Mouse (Mus musculus) intestine, embryonic 14.5 days (tissue): ENCODE measurements around the gene Cfap97d2. TPM values are rescaled to one million over a fixed set of nuclear protein-coding genes. Genes with fewer than 3 reads are reported as not detected.
A peak's percentile ranks its signal among the peaks of the same experiment; 100 is the strongest.

Experiments used
- ATAC-seq: fragments of 200-750 bp; cut with Nextera tagmentation; replicated peaks from 2 replicates; pipeline ENCODE4 v1.8.0; 2017; ENCODE audit warnings: low read depth, moderate number of reproducible peaks, moderate TSS enrichment, moderate library complexity; ENCODE audit not compliant: low FRiP score, low TSS enrichment
- DNase-seq: peaks from one replicate; pipeline ENCODE4 v3.0.0-alpha.2; 2018; ENCODE audit warnings: low spot score
- H3K27ac ChIP-seq: fragments of 300-500 bp; sonication (generic); 2 replicates; pipeline ENCODE4 v1.5.1; 2014; ENCODE audit warnings: low read depth, mild to moderate bottlenecking, control low read depth
- H3K27me3 ChIP-seq: fragments of 300-500 bp; sonication (generic); replicated peaks from 2 replicates; pipeline ENCODE4 v1.6.1; 2014; ENCODE audit warnings: low read length, control low read depth; ENCODE audit not compliant: control insufficient read depth, insufficient read depth
- H3K36me3 ChIP-seq: fragments of 300-500 bp; sonication (generic); 2 replicates; pipeline ENCODE4 v1.6.1; 2014; ENCODE audit warnings: low read length, control low read depth; ENCODE audit not compliant: control insufficient read depth, insufficient read depth
- H3K4me1 ChIP-seq: fragments of 300-500 bp; sonication (generic); replicated peaks from 2 replicates; pipeline ENCODE4 v1.6.1; 2014; ENCODE audit warnings: low read length, control low read depth, mixed read lengths; ENCODE audit not compliant: control insufficient read depth, insufficient read depth
- H3K4me2 ChIP-seq: fragments of 300-500 bp; sonication (generic); 2 replicates; pipeline ENCODE4 v1.6.1; 2014; ENCODE audit warnings: low read length
- H3K4me3 ChIP-seq: fragments of 300-500 bp; sonication (generic); 2 replicates; pipeline ENCODE4 v1.5.1; 2014; ENCODE audit warnings: low read depth, low read length, control low read depth, mixed read lengths
- H3K9ac ChIP-seq: fragments of 300-500 bp; sonication (generic); 2 replicates; pipeline ENCODE4 v1.6.1; 2014; ENCODE audit warnings: mild to moderate bottlenecking, low read length
- H3K9me3 ChIP-seq: fragments of 300-500 bp; sonication (generic); 2 replicates; pipeline ENCODE4 v1.6.1; 2016; ENCODE audit warnings: low read length, control low read depth; ENCODE audit not compliant: control insufficient read depth
- WGBS: fragments of 180-500 bp; shearing (Covaris S2); extraction: QIAGEN DNeasy Blood & Tissue Kit; methylation state at CpG from one replicate; pipeline ENCODE4 v1.1.7; 2014; 5-methylcytosine and 5-hydroxymethylcytosine counted together
- polyA plus RNA-seq: library from polyadenylated mRNA; unstranded; fragments of >200 nt; fragmentation: Nextera tagmentation; extraction: Ambion mirVana; gene quantifications from 2 replicates; pipeline ENCODE4 v1.2.1, GENCODE M21; 2014

The Cfap97d2 gene
- polyA plus RNA-seq, 1 experiment from 2014 or later, result not detected

GRCm38 (mm10) chr8:13678182-13678581 is 27.5 kb upstream of the Cfap97d2 start:
- H3K36me3 ChIP-seq, result no peaks in the 10 kb centered on the region
- no peak for DNase-seq
- H3K4me2 ChIP-seq, result peak overlapping the region; percentile 77
- ATAC-seq, result no peak
- no peaks in the 10 kb centered on the region for H3K9me3 ChIP-seq
- peak overlapping the region; percentile 22; the same call in 1 of the 2 replicates for H3K9ac ChIP-seq
- peaks cover 17% of the 10 kb centered on the region for H3K4me1 ChIP-seq
- 40% methylated on average over 8 of the region's 8 CpGs for whole genome bisulfite sequencing
- H3K27me3 ChIP-seq, result 0 out of 2 replicates have a peak, but pooled peaks cover 3% of the 10 kb centered on the region
- H3K4me3 ChIP-seq, result peak overlapping the region; percentile 54
- no peak overlapping the region for H3K27ac ChIP-seq

DNA sequence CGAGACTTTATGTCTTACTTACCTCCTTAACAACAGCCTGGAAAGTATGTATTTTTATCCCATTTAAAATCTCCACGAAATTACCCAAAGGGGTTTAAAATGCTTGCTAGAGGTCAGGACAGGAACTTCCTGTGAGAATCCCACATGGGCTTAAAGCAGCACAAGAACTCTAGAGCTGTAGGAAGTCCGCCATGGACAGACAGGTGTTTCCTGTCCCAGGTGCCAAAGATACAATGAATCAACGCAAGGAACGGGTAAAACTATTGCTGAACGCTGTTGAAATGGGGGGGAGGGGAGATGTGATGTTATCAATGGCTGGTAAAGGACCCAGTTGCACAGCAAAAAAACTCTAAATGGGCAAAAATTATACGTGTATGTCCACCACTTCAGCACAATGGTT is 21.6 kb upstream of the Cfap97d2 start:
- H3K36me3 ChIP-seq, result no peaks in the 10 kb centered on the region
- ATAC-seq (no peak), DNase-seq (no peak)
- no peak overlapping the region for H3K4me2 ChIP-seq
- no peak overlapping the region for H3K4me3 ChIP-seq
- H3K4me1 ChIP-seq, result peaks cover 14% of the 10 kb centered on the region; the same call in 1 of the 2 replicates
- 0 out of 2 replicates have a peak, but pooled peaks cover 3% of the 10 kb centered on the region for H3K27me3 ChIP-seq
- no peaks in the 10 kb centered on the region for H3K9me3 ChIP-seq
- 37% methylated on average over 7 of the region's 7 CpGs for WGBS
- no peak overlapping the region for H3K9ac ChIP-seq
- H3K27ac ChIP-seq, result no peak overlapping the region

- no peak for DNase-seq
- Histone ChIP-seq H3K27me3 (no peaks in the 10 kb centered on the region), H3K36me3 (no peaks in the 10 kb centered on the region), H3K4me2 (no peak overlapping the region), H3K4me1 (peaks cover 14% of the 10 kb centered on the region; the same call in 1 of the 2 replicates), H3K4me3 (no peak overlapping the region), H3K27ac (no peak overlapping the region), H3K9ac (no peak overlapping the region), H3K9me3 (no peaks in the 10 kb centered on the region)
- WGBS, result 89% methylated on average over 16 of the region's 16 CpGs
- no peak for ATAC-seq
Observed at GRCm38 (mm10) chr8:13685674-13686314, 19.9 kb upstream of the Cfap97d2 start.

DNA sequence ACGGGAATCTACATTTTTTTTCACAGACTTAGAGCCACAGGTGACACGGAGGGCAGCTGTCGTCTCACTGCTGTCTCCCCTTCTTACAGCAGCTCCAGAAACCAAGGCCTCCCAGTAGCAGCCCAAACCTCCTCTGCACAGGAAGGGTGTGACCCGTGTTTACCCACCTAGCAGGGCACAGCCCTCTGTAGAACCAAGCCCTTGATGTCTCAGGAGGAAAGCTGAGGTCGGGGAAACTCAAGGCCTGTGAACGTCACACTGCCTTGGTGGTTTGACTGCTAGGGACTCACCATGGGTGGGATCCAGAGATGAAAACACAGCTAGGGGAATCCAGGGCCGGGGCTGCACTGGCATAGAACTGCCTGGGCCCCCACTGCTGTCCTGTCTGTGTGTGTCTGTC is 19.3 kb upstream of the Cfap97d2 start:
- no peak overlapping the region for H3K4me3 ChIP-seq
- H3K27me3 ChIP-seq, result no peaks in the 10 kb centered on the region
- no peaks in the 10 kb centered on the region for H3K9me3 ChIP-seq
- no peak for ATAC-seq
- peaks cover 14% of the 10 kb centered on the region; the same call in 1 of the 2 replicates for H3K4me1 ChIP-seq
- no peak for DNase-seq
- H3K4me2 ChIP-seq, result no peak overlapping the region
- no peak overlapping the region for H3K9ac ChIP-seq
- no peaks in the 10 kb centered on the region for H3K36me3 ChIP-seq
- 64% methylated on average over 7 of the region's 7 CpGs for WGBS
- H3K27ac ChIP-seq, result no peak overlapping the region

- 89% methylated on average over 8 of the region's 8 CpGs for WGBS
- DNase-seq (no peak), ATAC-seq (no peak)
- no peaks in the 10 kb centered on the region for H3K36me3 ChIP-seq
- H3K9me3 ChIP-seq, result no peaks in the 10 kb centered on the region
- no peak overlapping the region for H3K4me3 ChIP-seq
- no peaks in the 10 kb centered on the region for H3K27me3 ChIP-seq
- H3K4me1 ChIP-seq, result peaks cover 14% of the 10 kb centered on the region; the same call in 1 of the 2 replicates
- H3K4me2 ChIP-seq, result no peak overlapping the region
- H3K27ac ChIP-seq, result no peak overlapping the region
- no peak overlapping the region for H3K9ac ChIP-seq
Observed at GRCm38 (mm10) chr8:13687101-13687717, 18.5 kb upstream of the Cfap97d2 start.

GRCm38 (mm10) chr8:13687941-13688340 is 17.7 kb upstream of the Cfap97d2 start:
- ATAC-seq (no peak), DNase-seq (no peak)
- H3K4me3 ChIP-seq, result no peak overlapping the region
- H3K9me3 ChIP-seq, result no peaks in the 10 kb centered on the region
- no peaks in the 10 kb centered on the region for H3K36me3 ChIP-seq
- H3K27ac ChIP-seq, result no peak overlapping the region
- peaks cover 14% of the 10 kb centered on the region; the same call in 1 of the 2 replicates for H3K4me1 ChIP-seq
- WGBS, result 82% methylated on average over 4 of the region's 4 CpGs
- no peak overlapping the region for H3K9ac ChIP-seq
- H3K27me3 ChIP-seq, result no peaks in the 10 kb centered on the region
- H3K4me2 ChIP-seq, result no peak overlapping the region

GRCm38 (mm10) chr8:13688461-13688860 is 17.2 kb upstream of the Cfap97d2 start:
- peaks cover 14% of the 10 kb centered on the region; the same call in 1 of the 2 replicates for H3K4me1 ChIP-seq
- H3K27ac ChIP-seq, result no peak overlapping the region
- H3K4me3 ChIP-seq, result no peak overlapping the region
- no peak overlapping the region for H3K4me2 ChIP-seq
- DNase-seq (no peak), ATAC-seq (no peak)
- no peaks in the 10 kb centered on the region for H3K27me3 ChIP-seq
- H3K9me3 ChIP-seq, result no peaks in the 10 kb centered on the region
- H3K9ac ChIP-seq, result no peak overlapping the region
- WGBS, result 45% methylated on average over 6 of the region's 6 CpGs
- H3K36me3 ChIP-seq, result no peaks in the 10 kb centered on the region

- H3K36me3 ChIP-seq, result no peaks in the 10 kb centered on the region
- ATAC-seq (no peak), DNase-seq (no peak)
- no peak overlapping the region for H3K4me3 ChIP-seq
- H3K27ac ChIP-seq, result no peak overlapping the region
- no peak overlapping the region for H3K9ac ChIP-seq
- no peaks in the 10 kb centered on the region for H3K9me3 ChIP-seq
- 86% methylated on average over 5 of the region's 5 CpGs for WGBS
- H3K4me2 ChIP-seq, result no peak overlapping the region
- H3K4me1 ChIP-seq, result peaks cover 10% of the 10 kb centered on the region; the same call in 1 of the 2 replicates
- H3K27me3 ChIP-seq, result no peaks in the 10 kb centered on the region
Observed at GRCm38 (mm10) chr8:13689331-13689730, 16.4 kb upstream of the Cfap97d2 start.
